Mouse (Mus musculus): Measurements from ENCODE around the gene Ptch1.

The Ptch1 gene

DNA sequence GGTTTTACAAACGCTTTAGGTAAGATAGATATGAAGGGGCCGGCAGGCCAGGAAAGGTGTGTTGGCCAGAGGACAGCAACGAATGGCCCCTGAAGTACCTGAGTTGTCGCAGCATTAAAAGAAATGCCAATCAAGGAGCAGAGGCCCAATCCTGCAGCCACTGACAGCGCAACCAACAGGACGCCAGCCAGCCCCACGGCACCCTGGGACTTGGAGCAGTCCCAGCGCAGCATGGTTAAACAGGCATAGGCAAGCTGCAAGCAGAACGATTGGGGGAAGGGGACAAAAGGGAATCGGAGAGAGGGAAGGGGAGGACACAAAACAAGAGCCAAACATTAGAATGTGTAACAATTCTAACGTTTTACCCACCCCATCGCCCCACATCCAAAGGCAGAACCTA lies 32.8 kb downstream of the Ptch1 start:
- DNase-seq (ENCODE audit: low spot score in 2 of 2), result no peak

- no peak for DNase-seq (ENCODE audit: low spot score in 2 of 2)
Measured at GRCm38 (mm10) chr13:63534981-63535380, 38.4 kb downstream of the Ptch1 start.

DNA sequence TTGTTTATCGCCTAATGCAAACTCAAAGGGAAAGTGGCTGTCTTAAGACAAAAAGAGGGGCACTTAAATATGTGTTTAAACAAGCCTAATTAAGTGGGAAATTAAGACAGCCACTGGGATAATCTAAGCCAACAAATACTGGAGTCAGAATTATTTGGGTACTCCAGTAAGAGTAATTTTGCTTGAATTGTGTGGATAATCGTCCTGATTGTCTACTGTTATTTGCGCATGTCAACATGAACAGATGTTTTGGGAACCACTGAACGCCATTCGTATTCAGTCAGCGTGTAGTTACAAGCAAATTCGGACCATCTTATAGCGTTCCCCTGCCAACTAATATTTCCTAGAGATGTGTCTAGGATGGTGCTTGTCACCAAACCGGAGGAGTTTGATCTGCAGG lies 42.5 kb downstream of the Ptch1 start:
- DNase-seq (ENCODE audit: low spot score in 2 of 2), result no peak

- DNase-seq (ENCODE audit: low spot score in 2 of 2), result no peak
Measured at GRCm38 (mm10) chr13:63530371-63530764, 43.0 kb downstream of the Ptch1 start.

- no peak for DNase-seq (ENCODE audit: low spot score in 2 of 2)
Measured at GRCm38 (mm10) chr13:63529602-63530370, 43.6 kb downstream of the Ptch1 start.

- DNase-seq (ENCODE audit: low spot score in 2 of 2), result no peak
Measured at GRCm38 (mm10) chr13:63528852-63529251, 44.5 kb downstream of the Ptch1 start.

GRCm38 (mm10) chr13:63528164-63528675 lies 45.2 kb downstream of the Ptch1 start:
- DNase-seq (ENCODE audit: low spot score in 2 of 2), result no peak

GRCm38 (mm10) chr13:63525571-63526197 lies 47.7 kb downstream of the Ptch1 start:
- DNase-seq (ENCODE audit: low spot score in 2 of 2), result no peak

DNA sequence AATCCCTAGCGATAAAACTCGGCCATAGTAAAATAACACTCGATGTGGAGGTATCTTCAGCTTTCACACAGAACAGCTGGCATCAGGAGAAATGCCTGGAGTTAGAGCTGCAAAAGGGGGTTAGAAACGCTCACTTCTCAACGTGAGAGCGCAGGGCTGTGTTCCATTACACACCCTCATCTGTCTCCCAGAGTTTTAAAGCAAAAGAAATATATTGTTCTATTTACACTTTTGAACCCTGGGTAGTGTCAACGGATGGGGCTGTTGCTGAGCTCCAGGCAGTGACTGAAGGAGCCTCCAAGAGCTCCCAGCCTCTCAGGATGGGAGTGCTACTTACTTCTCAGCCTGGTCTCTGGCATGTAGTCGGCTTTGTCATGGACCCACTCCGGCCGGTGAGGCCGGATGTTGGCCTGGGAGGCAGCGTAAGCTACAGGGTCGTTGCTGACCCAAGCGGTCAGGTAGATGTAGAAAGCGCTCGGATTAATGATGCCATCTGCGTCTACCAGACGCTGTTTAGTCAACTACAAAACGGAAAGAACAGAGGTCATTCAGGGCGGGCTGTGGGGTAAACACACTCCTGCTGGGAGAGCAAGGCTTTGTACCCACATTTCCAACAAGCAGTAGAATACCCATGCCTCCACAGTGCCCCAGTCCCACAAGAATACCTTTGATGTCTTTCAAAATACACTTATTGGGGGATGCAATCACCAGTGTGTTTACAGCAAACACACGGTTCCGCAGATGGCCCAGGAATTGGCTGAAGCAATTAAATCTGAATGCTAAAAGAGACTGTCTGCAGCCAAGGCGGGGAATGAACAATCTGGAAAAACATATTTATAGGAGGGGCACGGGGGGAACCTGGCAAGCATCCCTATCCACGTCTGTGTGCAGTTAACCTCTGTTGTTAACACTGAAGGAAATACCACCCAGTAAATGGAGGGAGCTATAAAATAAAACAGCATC lies 48.5 kb downstream of the Ptch1 start:
- DNase-seq (ENCODE audit: low spot score in 2 of 2), result no peak

- DNase-seq (ENCODE audit: low spot score in 2 of 2), result no peak
Measured at GRCm38 (mm10) chr13:63524061-63524460, 49.3 kb downstream of the Ptch1 start.

- DNase-seq (ENCODE audit: low spot score in 2 of 2), result no peak
Measured at GRCm38 (mm10) chr13:63522832-63523231, 50.6 kb downstream of the Ptch1 start.

DNA sequence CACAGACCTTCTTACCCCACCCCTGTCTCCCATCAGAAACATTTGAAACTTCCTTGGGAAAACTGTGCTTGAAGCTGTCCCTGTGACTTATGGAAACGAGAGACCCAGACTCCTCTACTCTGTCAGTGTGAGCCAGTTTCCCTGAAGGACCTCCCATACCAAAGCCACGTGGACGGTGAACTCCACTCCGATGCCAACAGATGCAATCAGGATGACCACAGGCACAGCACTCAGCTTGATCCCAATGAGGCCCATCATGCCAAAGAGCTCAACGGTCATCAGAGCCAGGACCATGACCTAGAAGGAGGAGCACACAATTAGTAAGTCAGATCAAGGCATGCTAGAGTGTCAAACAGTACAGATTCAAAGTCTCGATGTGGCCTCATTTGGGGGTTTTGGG lies 53.3 kb downstream of the Ptch1 start:
- no peak for DNase-seq (ENCODE audit: low spot score in 2 of 2)

GRCm38 (mm10) chr13:63516535-63516934 lies 56.9 kb downstream of the Ptch1 start:
- no peak for DNase-seq (ENCODE audit: low spot score in 2 of 2)

DNA sequence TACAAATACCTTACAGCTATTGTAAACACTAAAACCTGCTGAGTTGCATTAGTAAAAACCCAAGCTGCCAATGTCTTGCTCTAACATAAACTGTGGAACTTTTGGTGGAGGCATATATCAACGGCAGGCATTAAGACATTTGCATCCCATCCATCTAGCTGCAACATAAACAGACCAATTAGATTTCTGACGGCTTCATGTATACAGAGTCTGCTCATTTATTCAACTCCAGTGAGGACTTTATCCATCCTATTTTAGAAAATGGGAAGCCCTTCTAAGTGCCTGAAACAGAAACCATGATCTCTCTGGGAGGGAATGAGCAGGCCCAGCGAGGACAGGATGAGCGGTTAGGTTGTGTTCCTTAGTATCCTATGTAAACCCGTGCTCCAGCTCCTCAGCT lies 57.9 kb downstream of the Ptch1 start:
- no peak for DNase-seq (ENCODE audit: low spot score in 2 of 2)

DNA sequence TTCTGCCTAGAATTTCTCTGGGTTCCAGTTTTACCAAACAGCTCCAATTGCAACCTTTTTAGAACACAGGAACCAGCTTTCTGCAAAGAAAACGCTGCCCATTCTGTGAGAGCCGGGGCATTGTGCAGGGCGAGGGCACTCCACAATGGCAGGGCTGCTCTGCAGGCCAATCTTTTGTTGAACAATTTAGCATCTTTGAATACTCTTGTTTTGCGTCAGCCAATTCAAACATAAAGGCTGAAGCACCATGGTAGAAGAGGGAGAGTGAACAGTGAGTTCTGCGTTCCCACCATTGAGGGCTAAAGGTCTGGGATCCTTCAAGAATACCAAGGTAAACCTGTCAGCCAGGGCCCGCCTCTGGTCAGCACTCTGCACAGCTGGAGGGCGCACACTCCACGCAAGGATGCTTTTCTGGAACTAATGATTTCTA lies 58.5 kb downstream of the Ptch1 start:
- no peak for DNase-seq (ENCODE audit: low spot score in 2 of 2)

DNA sequence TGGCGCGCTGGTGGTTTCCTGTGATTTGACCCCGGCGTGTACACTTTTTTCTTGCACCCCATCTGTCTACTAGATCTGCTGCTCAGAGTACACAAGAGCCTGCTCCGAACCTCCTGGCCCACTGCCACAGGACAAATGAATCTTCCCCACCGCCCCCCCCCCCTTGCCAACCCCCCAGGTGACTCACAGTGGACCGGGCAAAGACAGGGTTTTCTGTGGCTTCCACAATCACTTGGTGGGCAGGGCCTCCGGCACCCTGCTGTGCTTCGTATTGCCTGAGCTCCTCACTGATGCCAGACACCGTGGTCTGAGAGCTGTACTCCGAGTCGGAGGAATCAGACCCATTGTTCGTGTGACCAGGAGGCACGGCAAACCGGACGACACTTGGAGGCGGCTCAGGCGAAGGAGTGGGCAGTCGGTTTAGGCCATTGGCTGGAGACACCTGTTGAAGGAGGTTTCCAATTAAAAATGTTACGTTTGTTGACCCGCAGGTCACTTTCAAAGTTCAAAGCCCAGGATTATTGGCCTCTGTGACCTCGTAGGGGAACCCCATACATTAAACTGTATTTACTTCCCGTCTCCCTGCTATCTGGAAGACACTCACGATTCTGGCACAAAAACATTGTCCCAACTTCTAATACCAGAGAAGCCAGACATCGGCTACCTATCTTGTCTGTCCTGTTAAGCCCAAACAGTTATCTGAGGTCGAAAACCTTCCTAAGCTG lies 59.9 kb downstream of the Ptch1 start:
- DNase-seq (ENCODE audit: low spot score in 2 of 2), result no peak

DNA sequence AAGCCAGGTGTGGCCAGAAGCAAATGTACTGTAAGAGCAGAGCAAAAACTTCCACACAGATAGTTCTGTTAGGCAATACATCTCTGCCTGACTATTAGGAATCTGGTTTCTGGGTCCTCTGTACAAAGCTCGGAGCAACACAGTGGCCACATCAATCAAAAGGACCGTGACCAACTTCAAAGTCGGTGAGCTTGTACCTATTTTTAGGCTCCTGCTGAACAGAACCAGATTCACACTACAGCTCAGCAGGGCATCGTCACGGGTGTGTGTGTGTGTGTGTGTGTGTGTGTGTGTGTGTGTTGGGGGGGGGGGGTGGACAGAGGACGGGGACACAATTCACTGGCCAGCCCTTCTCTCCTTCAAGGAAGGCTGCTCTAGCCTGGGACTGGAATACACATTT lies 61.0 kb downstream of the Ptch1 start:
- DNase-seq (ENCODE audit: low spot score in 2 of 2), result no peak

GRCm38 (mm10) chr13:63507821-63508220 lies 65.6 kb downstream of the Ptch1 start:
- DNase-seq (ENCODE audit: low spot score in 2 of 2), result no peak

- DNase-seq (ENCODE audit: low spot score in 2 of 2), result no peak
Measured at GRCm38 (mm10) chr13:63507001-63507556, 66.3 kb downstream of the Ptch1 start.

GRCm38 (mm10) chr13:63506364-63506763 lies 67.0 kb downstream of the Ptch1 start:
- no peak for DNase-seq (ENCODE audit: low spot score in 2 of 2)

DNA sequence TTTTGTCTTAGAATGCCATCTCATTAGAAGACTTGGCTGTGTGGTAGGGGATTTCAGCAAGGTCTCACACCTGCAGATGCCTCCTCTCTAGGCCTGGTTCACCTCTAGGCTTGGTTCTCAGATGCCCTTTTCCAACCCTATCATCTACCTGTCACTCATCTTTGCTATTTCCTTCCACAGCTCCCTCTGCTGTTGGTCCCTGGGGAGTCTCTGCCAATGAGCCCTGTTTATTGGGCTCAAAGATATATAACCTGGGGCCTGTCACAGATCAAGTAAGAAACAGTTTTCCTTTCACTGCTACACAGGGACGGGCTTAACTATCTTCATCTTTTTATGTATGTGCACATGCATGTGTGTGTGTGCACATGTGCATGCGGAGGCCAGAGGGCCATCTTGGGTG lies 71.0 kb downstream of the Ptch1 start:
- no peak for DNase-seq (ENCODE audit: low spot score in 2 of 2)
